Mouse (Mus musculus): Measurements from ENCODE around the gene Pygl.
A peak's percentile ranks its signal among the peaks of the same experiment; 100 is the strongest.
"Not testable (repeated sequence)": the region's sequence is repeated elsewhere in the genome, so short reads cannot be mapped to it uniquely, and the experiment has no call there.

The Pygl gene

GRCm38 (mm10) chr12:70227121-70227932 lies 4.0 kb downstream of the Pygl start:
- peak; percentile 46 for DNase-seq

- no peak for DNase-seq
Observed at GRCm38 (mm10) chr12:70226655-70227054, 4.6 kb downstream of the Pygl start.

DNA sequence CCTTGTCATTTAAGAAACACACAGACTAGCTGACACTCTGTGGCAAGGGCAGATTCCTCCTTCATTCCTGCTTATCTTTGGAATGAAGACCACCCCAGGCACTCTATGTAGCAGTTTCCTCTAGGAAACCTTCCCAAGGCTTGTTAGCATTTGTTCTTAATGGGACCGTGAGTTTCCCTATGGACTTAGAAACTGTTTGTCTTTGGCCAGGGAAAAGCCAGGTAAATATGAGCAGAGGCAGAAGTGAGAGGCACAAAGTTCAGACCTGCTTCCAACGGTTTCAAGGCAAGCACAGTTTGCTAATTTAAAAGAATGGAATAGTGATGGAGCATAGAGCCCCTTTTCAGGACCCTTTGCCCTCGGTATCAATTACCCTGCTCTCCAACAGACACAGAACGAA lies 8.0 kb downstream of the Pygl start:
- DNase-seq: no peak

DNA sequence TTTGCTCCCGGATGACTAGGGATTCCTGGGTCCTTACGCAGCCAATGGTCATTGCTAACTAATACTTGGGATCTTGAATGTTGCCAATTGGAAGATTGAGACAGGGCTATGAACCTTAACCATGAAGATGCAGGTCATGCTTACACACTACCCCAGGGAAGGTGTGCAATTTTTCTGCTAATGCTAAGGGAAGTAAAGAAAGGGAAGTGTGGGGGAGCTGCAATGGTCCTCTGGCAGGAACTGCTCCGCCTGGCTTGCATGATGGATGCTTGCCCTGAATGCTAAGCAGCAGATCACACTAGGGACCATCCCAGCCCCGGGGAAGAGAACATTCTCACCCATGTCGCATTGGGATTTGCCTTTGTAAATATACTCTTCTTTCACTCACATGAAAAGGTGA lies 9.9 kb downstream of the Pygl start:
- DNase-seq: no peak

DNA sequence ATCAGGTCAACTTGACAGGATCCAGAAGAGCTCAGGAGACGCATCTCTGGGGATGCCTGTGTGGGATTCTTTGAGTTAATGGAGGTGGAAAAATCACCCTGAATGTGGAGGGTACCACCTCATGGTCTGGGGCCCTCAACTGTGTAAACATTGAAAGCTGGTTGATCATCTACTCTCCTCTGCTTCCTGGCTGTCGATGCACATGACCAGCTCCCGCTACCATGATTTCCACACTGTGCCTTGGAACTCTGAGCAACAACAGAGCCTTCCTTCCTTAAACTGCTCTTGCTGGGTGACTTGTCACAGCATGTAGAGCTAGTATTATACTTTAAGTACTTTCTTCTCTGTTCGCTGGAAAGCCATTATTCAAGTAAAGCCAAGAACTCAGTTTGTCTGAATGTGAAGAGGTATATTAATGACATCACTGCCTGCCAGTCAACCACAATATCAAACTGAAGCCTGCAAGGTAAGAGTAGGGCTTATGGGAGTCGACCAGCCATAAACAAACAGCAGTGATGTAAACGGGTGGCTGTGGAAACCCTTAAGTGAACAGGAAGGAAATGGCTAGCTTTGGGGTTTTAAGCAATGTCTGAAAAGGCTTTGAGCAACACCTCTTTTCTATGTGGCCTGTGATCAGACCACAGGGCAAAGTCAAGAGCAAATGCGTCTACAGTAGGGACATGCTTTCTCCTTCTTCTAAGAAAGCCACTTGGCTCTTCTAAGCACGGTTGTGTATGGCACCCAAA lies 12.3 kb downstream of the Pygl start:
- DNase-seq: no peak

- DNase-seq: no peak
Observed at GRCm38 (mm10) chr12:70216229-70216800, 15.0 kb downstream of the Pygl start.

DNA sequence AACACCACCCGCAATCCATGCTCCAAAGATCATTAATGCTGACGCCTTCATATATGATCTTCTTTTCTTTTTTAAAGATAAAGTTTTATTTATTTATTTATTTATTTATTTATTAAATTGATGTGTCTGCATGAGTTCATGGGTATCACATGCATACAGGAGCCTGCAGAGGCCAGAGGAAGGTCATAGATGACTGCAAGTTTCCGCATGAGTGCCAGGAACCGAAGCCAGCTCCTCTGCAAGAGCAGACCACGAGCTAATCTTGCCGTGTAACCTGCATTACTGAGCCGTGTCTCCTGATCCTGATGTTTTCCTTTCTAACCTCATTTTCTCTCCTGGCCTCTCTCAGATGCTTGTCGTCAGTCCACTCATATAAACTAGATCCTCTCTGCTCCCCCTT lies 17.0 kb downstream of the Pygl start:
- DNase-seq: no peak

DNA sequence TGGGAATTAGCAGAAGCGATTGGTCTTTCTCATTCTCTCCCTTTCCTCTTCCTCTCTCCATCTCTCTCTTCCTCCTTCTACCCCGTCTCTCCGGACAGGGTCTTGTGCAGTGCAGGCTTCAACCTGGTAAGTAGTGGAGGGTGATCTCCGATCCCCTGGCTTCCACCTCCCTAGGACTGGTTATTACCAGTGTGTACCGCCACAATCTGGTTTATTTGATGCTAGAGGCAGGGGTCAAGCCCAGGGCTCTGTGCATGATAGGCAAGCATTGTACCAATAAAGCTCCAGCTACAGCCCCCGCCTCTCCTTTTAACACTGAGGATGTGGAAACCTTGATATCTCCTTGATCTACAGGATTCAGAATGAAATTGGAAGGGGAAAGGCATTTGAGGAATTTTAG lies 17.7 kb downstream of the Pygl start:
- DNase-seq: no peak

DNA sequence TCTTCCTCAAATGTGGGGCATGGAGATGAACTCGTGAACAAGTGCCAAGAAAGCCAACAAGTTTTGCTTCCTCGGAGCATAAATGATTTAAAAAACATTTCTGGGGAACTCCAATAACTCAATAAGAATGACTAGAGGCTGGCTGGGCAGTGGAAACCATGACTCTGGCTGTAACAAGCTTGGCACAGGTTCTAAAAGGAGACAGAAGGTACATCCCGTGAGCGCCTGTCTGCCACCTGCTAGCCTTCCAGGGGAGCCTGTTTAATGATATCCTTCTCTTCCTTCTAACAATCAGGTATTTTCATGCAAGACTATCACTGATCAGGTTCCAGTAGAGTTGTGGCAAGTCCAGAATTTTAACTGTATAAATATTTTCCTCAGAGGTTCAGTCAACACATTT lies 18.8 kb downstream of the Pygl start:
- DNase-seq: no peak

DNA sequence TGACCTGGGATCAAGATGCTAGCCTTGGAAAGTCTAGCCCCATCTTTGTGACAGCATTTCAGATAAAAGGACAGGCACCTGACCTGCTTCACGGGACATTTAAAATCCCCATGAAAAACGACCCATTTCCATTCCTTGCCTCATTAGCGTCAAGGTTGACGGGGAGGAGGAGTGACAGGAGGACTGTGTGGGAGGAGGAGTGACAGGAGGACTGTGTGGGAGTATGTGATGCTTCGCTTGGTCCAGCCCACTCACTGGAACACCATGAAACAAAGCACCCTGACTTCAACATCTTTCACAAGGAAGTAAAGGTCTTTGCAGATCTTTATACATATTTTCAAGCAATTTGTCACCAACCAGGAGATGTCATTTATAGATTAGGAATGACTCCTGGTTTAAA lies 23.1 kb downstream of the Pygl start:
- DNase-seq: no peak

GRCm38 (mm10) chr12:70204433-70204832 lies 26.9 kb downstream of the Pygl start:
- no peak for DNase-seq

- DNase-seq: no peak
Observed at GRCm38 (mm10) chr12:70201926-70202529, 29.3 kb downstream of the Pygl start.

DNA sequence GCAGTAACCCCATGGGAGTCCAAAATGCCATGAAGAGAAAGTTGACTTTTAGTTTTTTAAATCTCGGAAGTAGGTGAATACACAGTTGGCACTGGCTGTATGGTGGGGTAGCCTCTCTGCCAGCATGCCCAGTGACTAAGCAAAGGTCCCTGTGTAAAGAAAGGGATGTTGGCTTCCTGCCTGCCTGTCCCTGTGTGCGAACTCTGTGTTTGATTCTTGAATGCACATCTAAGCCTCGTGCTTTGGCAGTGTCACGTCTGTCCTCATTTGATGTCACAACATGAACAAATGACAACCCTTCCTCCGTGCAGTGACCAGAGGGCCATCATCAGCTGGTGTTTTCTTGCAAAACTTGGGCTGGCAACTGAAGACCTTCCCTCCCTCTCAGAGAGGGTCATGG lies 34.9 kb downstream of the Pygl start:
- DNase-seq: no peak

DNA sequence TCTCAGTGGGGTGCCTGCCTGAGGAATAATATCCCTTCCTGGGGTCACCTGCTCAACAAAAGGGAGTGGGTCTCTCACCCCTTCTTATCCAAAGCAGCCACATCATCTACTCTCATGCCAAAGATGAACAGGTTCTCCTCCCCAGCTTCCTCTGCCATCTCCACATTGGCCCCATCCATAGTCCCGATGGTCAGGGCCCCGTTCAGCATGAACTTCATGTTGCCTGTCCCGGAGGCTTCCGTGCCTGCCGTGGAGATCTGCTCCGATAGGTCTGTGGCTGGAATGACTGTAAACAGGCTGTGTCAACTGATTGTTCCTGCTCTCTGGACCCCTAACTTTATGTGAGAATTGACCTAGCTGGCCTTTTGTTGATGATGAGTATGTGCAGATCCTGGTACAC lies 35.9 kb downstream of the Pygl start:
- DNase-seq: no peak

DNA sequence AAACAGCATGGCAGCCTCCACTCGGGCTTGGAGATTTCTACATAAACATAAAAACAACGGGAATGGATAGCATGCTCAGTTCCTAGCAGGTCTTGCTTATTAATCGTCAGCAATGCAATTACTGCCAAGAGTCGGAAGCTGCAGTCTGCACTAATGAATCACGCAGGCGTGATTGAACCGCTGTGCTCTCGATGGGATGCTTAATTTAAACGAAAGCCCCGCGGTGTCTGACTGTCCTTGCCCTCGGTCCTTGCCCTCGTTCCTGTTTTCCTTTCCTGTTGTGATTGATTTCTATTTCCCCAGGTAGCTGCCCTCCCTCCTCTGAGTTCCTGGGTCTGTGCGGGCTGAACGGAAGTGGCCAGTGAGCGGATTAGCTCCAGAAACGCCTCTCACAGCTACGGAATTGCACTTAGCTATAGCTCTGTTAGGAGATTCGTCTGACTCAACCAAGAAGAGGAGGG lies 39.0 kb downstream of the Pygl start:
- peak; percentile 19 for DNase-seq

GRCm38 (mm10) chr12:70184173-70184783 lies 47.0 kb downstream of the Pygl start:
- no peak for DNase-seq

GRCm38 (mm10) chr12:70183507-70183906 lies 47.8 kb downstream of the Pygl start:
- not testable (repeated sequence) for DNase-seq

DNA sequence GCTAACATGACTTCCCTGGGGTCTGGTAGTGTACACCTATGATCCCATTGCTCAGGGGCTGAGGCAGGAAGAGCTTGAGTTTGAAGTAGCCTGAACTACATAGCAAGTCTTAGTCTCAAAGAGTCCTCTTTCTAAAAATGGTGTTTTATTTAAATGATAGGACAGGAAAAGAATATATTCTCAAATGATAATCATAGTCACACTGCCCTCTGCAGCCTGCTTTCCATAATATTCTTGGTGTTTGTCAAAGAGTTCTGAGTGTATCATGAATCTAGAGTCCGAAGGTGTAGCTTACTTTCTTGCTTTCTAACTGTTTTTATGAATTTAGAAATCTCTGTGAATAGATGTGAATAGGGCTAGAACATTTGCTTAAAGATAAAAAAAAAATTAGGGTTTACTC lies 61.3 kb downstream of the Pygl start:
- no peak for DNase-seq

DNA sequence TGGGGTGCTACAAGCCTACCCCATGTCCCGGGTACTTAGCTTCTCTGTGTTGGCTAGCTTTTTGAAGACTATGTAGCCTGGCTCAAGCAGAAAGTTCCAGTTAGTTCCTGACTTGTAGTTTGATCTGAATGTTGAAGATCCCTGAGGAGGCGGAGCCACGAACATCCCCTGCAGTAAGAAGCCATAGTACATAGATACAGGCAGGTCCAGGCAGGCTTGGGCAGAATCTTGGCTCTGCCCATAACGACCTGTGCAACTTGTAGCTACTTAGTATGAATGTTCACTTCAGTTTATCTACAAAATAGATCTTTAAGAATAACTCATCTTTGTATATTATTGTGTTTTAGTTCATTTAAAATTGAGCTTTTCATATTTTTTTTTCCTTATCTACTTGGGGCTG lies 63.3 kb downstream of the Pygl start:
- no peak for DNase-seq

DNA sequence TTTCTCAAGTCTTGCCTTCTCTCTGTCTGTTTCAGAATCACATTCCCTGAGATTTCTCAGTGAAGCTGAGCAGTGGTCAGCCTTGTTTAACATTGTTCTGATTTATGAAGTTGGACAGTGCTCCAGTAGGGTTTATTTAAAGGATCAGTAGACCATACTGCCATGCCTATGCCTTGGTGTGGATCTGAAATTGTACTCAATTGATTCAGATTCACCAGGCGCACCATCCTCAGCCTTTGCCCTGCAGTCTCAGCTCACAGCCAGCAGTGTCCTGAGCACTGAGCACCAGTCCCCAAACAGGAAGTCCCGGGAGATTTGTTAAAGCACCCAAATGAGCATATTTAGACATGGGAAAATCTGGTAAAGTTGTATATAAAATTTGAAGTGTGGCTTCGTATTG lies 66.5 kb downstream of the Pygl start:
- DNase-seq: no peak

GRCm38 (mm10) chr12:70161057-70161456 lies 70.2 kb downstream of the Pygl start:
- DNase-seq: no peak

GRCm38 (mm10) chr12:70157292-70158066 lies 73.8 kb downstream of the Pygl start:
- DNase-seq: no peak
